Mouse (Mus musculus) liver, adult 2 months (tissue): ENCODE measurements at regions not wholly inside any gene's neighbourhood (a gene's known extent, or its start where the extent isn't known, plus 50 kb on each side); places are given as distances from the start of the nearest gene placed in this dataset.

Experiments
- DNase-seq: peaks from one replicate; pipeline ENCODE4 v3.0.0-alpha.2; 2011; ENCODE audit warnings: low read depth, low spot score; ENCODE audit errors: extremely low read depth
- H3K27ac ChIP-seq: fragments of 200-500 bp; replicated peaks from 2 replicates; pipeline ENCODE4 v1.5.1; 2012; ENCODE audit warnings: low read depth, mild to moderate bottlenecking, control low read depth, inconsistent platforms, low read length; ENCODE audit not compliant: insufficient read depth
- H3K27me3 ChIP-seq: fragments of 200-500 bp; 2 replicates; pipeline ENCODE4 v1.6.1; 2012; ENCODE audit warnings: mild to moderate bottlenecking, moderate library complexity, low read length, inconsistent platforms; ENCODE audit not compliant: control insufficient read depth, insufficient read depth
- H3K36me3 ChIP-seq: fragments of 200-500 bp; 2 replicates; pipeline ENCODE4 v1.6.1; 2012; ENCODE audit warnings: low read length, inconsistent platforms; ENCODE audit not compliant: control insufficient read depth, insufficient read depth
- H3K4me1 ChIP-seq: fragments of 200-500 bp; 2 replicates; pipeline ENCODE4 v1.6.1; 2011; ENCODE audit warnings: low read length; ENCODE audit not compliant: control insufficient read depth, insufficient read depth
- H3K4me3 ChIP-seq: fragments of 200-500 bp; 2 replicates; pipeline ENCODE4 v1.5.1; 2011; ENCODE audit warnings: low read depth, mild to moderate bottlenecking, control low read depth, low read length, moderate library complexity; ENCODE audit not compliant: insufficient read depth
- H3K79me2 ChIP-seq: fragments of 200-500 bp; 2 replicates; pipeline ENCODE4 v1.6.1; 2012; ENCODE audit warnings: inconsistent platforms, mild to moderate bottlenecking, low read length, moderate library complexity; ENCODE audit not compliant: control insufficient read depth, insufficient read depth
- H3K9ac ChIP-seq: fragments of 200-500 bp; 2 replicates; pipeline ENCODE4 v1.6.1; 2012; ENCODE audit warnings: low read depth, mild to moderate bottlenecking, control low read depth, inconsistent platforms, low read length
- CTCF ChIP-seq: fragments of 200-500 bp; IDR thresholded peaks from 2 replicates; pipeline ENCODE4 v1.5.1; 2011; ENCODE audit warnings: low read depth, low read length, control low read depth
- POLR2A ChIP-seq: fragments of 200-500 bp; IDR thresholded peaks from 2 replicates; pipeline ENCODE4 v1.6.1; 2011; ENCODE audit warnings: low read length, control low read depth; ENCODE audit not compliant: insufficient read depth; ENCODE audit errors: extremely low read depth
- WGBS: fragments of 180-500 bp; shearing (Covaris S2); methylation state at CpG from one replicate; pipeline ENCODE4 v1.1.7; 2018; 5-methylcytosine and 5-hydroxymethylcytosine counted together

GRCm38 (mm10) chr4:56664921-56665320 lies 74.9 kb upstream of the Gm26657 start:
- no peak overlapping the region for H3K4me3 ChIP-seq
- H3K27ac ChIP-seq = no peak overlapping the region
- no peaks in the 10 kb centered on the region for H3K4me1 ChIP-seq
- peak; percentile 19 for DNase-seq
- TF ChIP-seq CTCF (no peak), POLR2A (no peak)
- H3K27me3 ChIP-seq = no peaks in the 10 kb centered on the region
- no peaks in the 10 kb centered on the region for H3K36me3 ChIP-seq
- WGBS = 72% methylated on average over 2 of the region's 2 CpGs
- no peak overlapping the region for H3K9ac ChIP-seq
- no peaks in the 10 kb centered on the region for H3K79me2 ChIP-seq

DNA sequence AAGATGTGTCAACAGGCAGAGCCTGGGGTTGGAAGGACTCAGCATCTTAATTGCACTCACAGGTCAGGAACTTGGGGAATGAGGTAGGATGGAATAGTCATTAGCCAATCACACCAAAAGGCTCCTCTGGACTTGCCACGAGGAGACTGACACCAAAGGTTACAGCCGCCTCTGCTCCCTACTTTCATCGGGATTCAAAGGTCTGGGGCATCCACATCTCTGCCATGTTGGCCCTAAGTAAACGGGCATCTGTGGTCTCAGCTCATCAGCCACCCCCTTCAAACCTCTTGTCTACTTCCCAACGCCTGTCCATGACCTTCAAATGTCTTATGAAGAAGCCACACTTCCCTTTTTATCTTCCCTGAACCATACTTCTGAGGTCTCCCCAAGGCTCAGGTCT lies 78.1 kb upstream of the Gm26657 start:
- TF ChIP-seq POLR2A (no peak), CTCF (no peak)
- Histone ChIP-seq H3K27ac (no peak overlapping the region), H3K9ac (no peak overlapping the region), H3K4me3 (no peak overlapping the region), H3K4me1 (no peaks in the 10 kb centered on the region), H3K27me3 (peaks cover 4% of the 10 kb centered on the region; the same call in 1 of the 2 replicates), H3K79me2 (no peaks in the 10 kb centered on the region), H3K36me3 (no peaks in the 10 kb centered on the region)
- WGBS = 69% methylated on average over 5 of the region's 5 CpGs
- DNase-seq = no peak

GRCm38 (mm10) chr4:56657046-56657445 lies 82.8 kb upstream of the Gm26657 start:
- 92% methylated on average over 3 of the region's 3 CpGs for WGBS
- Histone ChIP-seq H3K36me3 (no peaks in the 10 kb centered on the region), H3K79me2 (no peaks in the 10 kb centered on the region), H3K27me3 (peaks cover 4% of the 10 kb centered on the region; the same call in 1 of the 2 replicates), H3K9ac (no peak overlapping the region), H3K27ac (no peak overlapping the region), H3K4me3 (no peak overlapping the region), H3K4me1 (no peaks in the 10 kb centered on the region)
- no peak for DNase-seq
- no peak for TF ChIP-seq POLR2A
- no peak for TF ChIP-seq CTCF

- 78% methylated on average over 4 of the region's 4 CpGs for WGBS
- H3K9ac ChIP-seq = no peak overlapping the region
- no peak for DNase-seq
- H3K4me1 ChIP-seq = no peaks in the 10 kb centered on the region
- H3K4me3 ChIP-seq = no peak overlapping the region
- TF ChIP-seq POLR2A = no peak
- no peak for TF ChIP-seq CTCF
- H3K27me3 ChIP-seq = peaks cover 3% of the 10 kb centered on the region; the same call in 1 of the 2 replicates
- no peak overlapping the region for H3K27ac ChIP-seq
- no peaks in the 10 kb centered on the region for H3K79me2 ChIP-seq
- no peaks in the 10 kb centered on the region for H3K36me3 ChIP-seq
These were observed 85.5 kb upstream of the Gm26657 start for GRCm38 (mm10) chr4:56654327-56654726.

- Histone ChIP-seq H3K27ac (no peak overlapping the region), H3K4me1 (no peaks in the 10 kb centered on the region), H3K9ac (no peak overlapping the region), H3K79me2 (no peaks in the 10 kb centered on the region), H3K27me3 (no peaks in the 10 kb centered on the region), H3K36me3 (no peaks in the 10 kb centered on the region), H3K4me3 (no peak overlapping the region)
- WGBS = 88% methylated on average over 5 of the region's 5 CpGs
- TF ChIP-seq CTCF (no peak), POLR2A (no peak)
- DNase-seq = no peak
These were observed 87.1 kb upstream of the Gm26657 start for GRCm38 (mm10) chr4:56652819-56653218.

GRCm38 (mm10) chr4:56649731-56650130 lies 90.1 kb upstream of the Gm26657 start:
- 88% methylated on average over 1 of the region's 1 CpGs for WGBS
- Histone ChIP-seq H3K9ac (no peak overlapping the region), H3K4me3 (no peak overlapping the region), H3K4me1 (no peaks in the 10 kb centered on the region), H3K27me3 (no peaks in the 10 kb centered on the region), H3K79me2 (no peaks in the 10 kb centered on the region), H3K27ac (no peak overlapping the region), H3K36me3 (no peaks in the 10 kb centered on the region)
- DNase-seq = no peak
- TF ChIP-seq CTCF = no peak
- no peak for TF ChIP-seq POLR2A
